Mouse (Mus musculus): ENCODE measurements around the gene Zbtb20. TPM values are rescaled to one million over a fixed set of nuclear protein-coding genes. Genes with fewer than 3 reads are reported as not detected.

Gene Zbtb20
- total RNA-seq, 2 experiments from 2014 or later = 196 to 202 TPM

GRCm38 (mm10) chr16:43524179-43524578 is 648.5 kb downstream of the Zbtb20 start:
- no peak for DNase-seq
- intact Hi-C loops (cut with DNase I) = no loop called here

- no peak for DNase-seq
- intact Hi-C loops (cut with DNase I) = no loop called here
Observed at GRCm38 (mm10) chr16:43525624-43526023, 649.9 kb downstream of the Zbtb20 start.

- intact Hi-C loops (cut with DNase I) = no loop called here
- DNase-seq = no peak
Observed at GRCm38 (mm10) chr16:43528300-43528699, 652.6 kb downstream of the Zbtb20 start.

- intact Hi-C loops (cut with DNase I) = no loop called here
- no peak for DNase-seq
Observed at GRCm38 (mm10) chr16:43531328-43531727, 655.6 kb downstream of the Zbtb20 start.

- intact Hi-C loops (cut with DNase I) = no loop called here
- DNase-seq = no peak
Observed at GRCm38 (mm10) chr16:43534103-43534502, 658.4 kb downstream of the Zbtb20 start.

GRCm38 (mm10) chr16:43535912-43536311 is 660.2 kb downstream of the Zbtb20 start:
- no peak for DNase-seq
- intact Hi-C loops (cut with DNase I) = loop anchor here (5.0 kb wide), 1 partner anchor 69 kb away; no protein-coding TSS in a partner anchor

GRCm38 (mm10) chr16:43537163-43537562 is 661.5 kb downstream of the Zbtb20 start:
- DNase-seq = no peak
- intact Hi-C loops (cut with DNase I) = loop anchor here (5.0 kb wide), 1 partner anchor 70 kb away; no protein-coding TSS in a partner anchor

- peak in 1 of 2 experiments; percentile 33 for DNase-seq
- intact Hi-C loops (cut with DNase I) = loop anchor here (2.0 to 5.0 kb wide), 4 partner anchors 33 to 263 kb away; no protein-coding TSS in a partner anchor
Observed at GRCm38 (mm10) chr16:43539659-43540096, 664.0 kb downstream of the Zbtb20 start.

GRCm38 (mm10) chr16:43540108-43540507 is 664.4 kb downstream of the Zbtb20 start:
- no peak for DNase-seq
- intact Hi-C loops (cut with DNase I) = loop anchor here (2.0 to 5.0 kb wide), 3 partner anchors 33 to 262 kb away; no protein-coding TSS in a partner anchor

GRCm38 (mm10) chr16:43540546-43541167 is 665.0 kb downstream of the Zbtb20 start:
- intact Hi-C loops (cut with DNase I) = loop anchor here (2.0 to 5.0 kb wide), 3 partner anchors 32 to 262 kb away; no protein-coding TSS in a partner anchor
- DNase-seq = no peak

- intact Hi-C loops (cut with DNase I) = no loop called here
- DNase-seq = no peak
Observed at GRCm38 (mm10) chr16:43545261-43545660, 669.6 kb downstream of the Zbtb20 start.

- intact Hi-C loops (cut with DNase I) = no loop called here
Observed at GRCm38 (mm10) chr16:43547323-43548180, 671.9 kb downstream of the Zbtb20 start.

GRCm38 (mm10) chr16:43548774-43549173 is 673.1 kb downstream of the Zbtb20 start:
- intact Hi-C loops (cut with DNase I) = no loop called here
- no peak for DNase-seq

More at GRCm38 (mm10) chr16:43547323-43548180, 671.9 kb downstream of the Zbtb20 start:
- peak in 1 of 2 experiments; percentile 48 for DNase-seq

GRCm38 (mm10) chr16:43549425-43550089 is 673.9 kb downstream of the Zbtb20 start:
- intact Hi-C loops (cut with DNase I) = no loop called here
- no peak for DNase-seq

- intact Hi-C loops (cut with DNase I) = no loop called here
Observed at GRCm38 (mm10) chr16:43552443-43552842, 676.8 kb downstream of the Zbtb20 start.

GRCm38 (mm10) chr16:43557385-43557784 is 681.7 kb downstream of the Zbtb20 start:
- intact Hi-C loops (cut with DNase I) = no loop called here
- peak in 1 of 2 experiments; percentile 38 for DNase-seq

More at GRCm38 (mm10) chr16:43552443-43552842, 676.8 kb downstream of the Zbtb20 start:
- DNase-seq = no peak

GRCm38 (mm10) chr16:43561330-43561729 is 685.6 kb downstream of the Zbtb20 start:
- DNase-seq = no peak
- intact Hi-C loops (cut with DNase I) = no loop called here

- intact Hi-C loops (cut with DNase I) = no loop called here
Observed at GRCm38 (mm10) chr16:43561956-43562355, 686.3 kb downstream of the Zbtb20 start.

GRCm38 (mm10) chr16:43565872-43566271 is 690.2 kb downstream of the Zbtb20 start:
- intact Hi-C loops (cut with DNase I) = no loop called here
- no peak for DNase-seq

More at GRCm38 (mm10) chr16:43561956-43562355, 686.3 kb downstream of the Zbtb20 start:
- no peak for DNase-seq

GRCm38 (mm10) chr16:43566511-43566910 is 690.8 kb downstream of the Zbtb20 start:
- intact Hi-C loops (cut with DNase I) = no loop called here
- DNase-seq = no peak

Measured in heart, postnatal 36 days (tissue).